Mouse (Mus musculus) adrenal gland, postnatal 14 days (tissue): ENCODE measurements around the gene Rassf5. TPM values are rescaled to one million over a fixed set of nuclear protein-coding genes. Genes with fewer than 3 reads are reported as not detected.

Experiments used
- DNase-seq: peaks from one replicate; pipeline ENCODE4 v3.0.0; 2021; ENCODE audit warnings: mixed read lengths
- long read RNA-seq, 2 experiments: library from polyadenylated mRNA; stranded (forward); transcript quantifications; one replicate each; pipeline ENCODE4 v2.0.0; 2021
- total RNA-seq: library from RNA; stranded (reverse); gene quantifications from 2 replicates; pipeline ENCODE4 v1.2.3, GENCODE M21; 2021

The Rassf5 gene
- total RNA-seq = 9.7 and 18.1 TPM in 2 replicates
- long read RNA-seq, experiment 1, partial matches to known transcripts = 0 of 10 reads
- long read RNA-seq, experiment 1, other reads (novel, unspliced or antisense) = 4 of 10 reads
- long read RNA-seq, experiment 2, transcript Rassf5-201 (6 exons, 3,485 nt) = major isoform, 5 of 9 reads
- long read RNA-seq, experiment 2, partial matches to known transcripts = 1 of 9 reads
- long read RNA-seq, experiment 2, other reads (novel, unspliced or antisense) = 3 of 9 reads

GRCm38 (mm10) chr1:131245089-131245856 is at the start of gene Rassf5:
Gene Rassf5, minus strand, starts transcription at chr1:131245258.
- DNase-seq = peak; percentile 91

GRCm38 (mm10) chr1:131293922-131294250 is 48.8 kb upstream of the Rassf5 start:
- DNase-seq = no peak

GRCm38 (mm10) chr1:131293221-131293921 is 48.3 kb upstream of the Rassf5 start:
- no peak for DNase-seq

GRCm38 (mm10) chr1:131290648-131291047 is 45.6 kb upstream of the Rassf5 start:
- DNase-seq = peak; percentile 81

- no peak for DNase-seq
Measured at GRCm38 (mm10) chr1:131288938-131289337, 43.9 kb upstream of the Rassf5 start.

- no peak for DNase-seq
Measured at GRCm38 (mm10) chr1:131287267-131287666, 42.2 kb upstream of the Rassf5 start.

- no peak for DNase-seq
Measured at GRCm38 (mm10) chr1:131286803-131287202, 41.7 kb upstream of the Rassf5 start.

- no peak for DNase-seq
Measured at GRCm38 (mm10) chr1:131284616-131285015, 39.6 kb upstream of the Rassf5 start.

- DNase-seq = no peak
Measured at GRCm38 (mm10) chr1:131284167-131284566, 39.1 kb upstream of the Rassf5 start.

- DNase-seq = no peak
Measured at GRCm38 (mm10) chr1:131281731-131282130, 36.7 kb upstream of the Rassf5 start.

GRCm38 (mm10) chr1:131280280-131280679 is 35.2 kb upstream of the Rassf5 start:
- DNase-seq = no peak

- DNase-seq = no peak
Measured at GRCm38 (mm10) chr1:131279456-131279776, 34.4 kb upstream of the Rassf5 start, which contains the start of gene Ikbke. Gene Ikbke, minus strand, starts transcription at chr1:131279606.

GRCm38 (mm10) chr1:131278606-131279455 is 33.8 kb upstream of the Rassf5 start:
- DNase-seq = peak; percentile 35

GRCm38 (mm10) chr1:131276831-131277230 is 31.8 kb upstream of the Rassf5 start:
- no peak for DNase-seq

GRCm38 (mm10) chr1:131275577-131275976 is 30.5 kb upstream of the Rassf5 start:
- no peak for DNase-seq

- DNase-seq = peak; percentile 38
Measured at GRCm38 (mm10) chr1:131274725-131275539, 29.9 kb upstream of the Rassf5 start.

GRCm38 (mm10) chr1:131269797-131270578 is 24.9 kb upstream of the Rassf5 start:
- peak; percentile 79 for DNase-seq

GRCm38 (mm10) chr1:131268776-131269175 is 23.7 kb upstream of the Rassf5 start:
- DNase-seq = no peak

- no peak for DNase-seq
Measured at GRCm38 (mm10) chr1:131263905-131264304, 18.8 kb upstream of the Rassf5 start.

- peak; percentile 84 for DNase-seq
Measured at GRCm38 (mm10) chr1:131260309-131260656, 15.2 kb upstream of the Rassf5 start.
